Mouse (Mus musculus): ENCODE data around the gene Pif1. TPM values are rescaled to one million over a fixed set of nuclear protein-coding genes. Genes with fewer than 3 reads are reported as not detected.
A peak's percentile ranks its signal among the peaks of the same experiment; 100 is the strongest.

The Pif1 gene
- polyA plus RNA-seq, 1 experiment from 2014 or later, result 10.2 TPM

- Histone ChIP-seq H3K4me2 (ENCODE audit: low read length) (no peak overlapping the region), H3K27ac (ENCODE audit: low read length) (no peak overlapping the region), H3K4me1 (replicated peaks; ENCODE audit: control insufficient read depth, insufficient read depth, low read length) (no peaks in the 10 kb centered on the region), H3K4me3 (replicated peaks; ENCODE audit: low read length) (no peak overlapping the region), H3K36me3 (ENCODE audit: control insufficient read depth, insufficient read depth) (no peaks in the 10 kb centered on the region), H3K27me3 (replicated peaks; ENCODE audit: control insufficient read depth, insufficient read depth, low read length) (no peaks in the 10 kb centered on the region), H3K9me3 (ENCODE audit: control insufficient read depth, low read length) (no peaks in the 10 kb centered on the region), H3K9ac (replicated peaks; ENCODE audit: low read depth, low read length) (no peak overlapping the region)
- 94% methylated on average over 8 of the region's 8 CpGs for WGBS
- ATAC-seq, result no peak
Measured at GRCm38 (mm10) chr9:65556349-65556748, 30.6 kb upstream of the Pif1 start.

- ATAC-seq, result no peak
Measured at GRCm38 (mm10) chr9:65556979-65557378, 30.0 kb upstream of the Pif1 start.

GRCm38 (mm10) chr9:65558806-65559205 is 28.2 kb upstream of the Pif1 start:
- ATAC-seq, result no peak
- no peak overlapping the region for H3K27ac ChIP-seq (ENCODE audit: low read length)

More at GRCm38 (mm10) chr9:65556979-65557378, 30.0 kb upstream of the Pif1 start:
- no peak overlapping the region for H3K27ac ChIP-seq (ENCODE audit: low read length)
- H3K36me3 ChIP-seq (ENCODE audit: control insufficient read depth, insufficient read depth), result no peaks in the 10 kb centered on the region
- H3K4me1 ChIP-seq (replicated peaks; ENCODE audit: control insufficient read depth, insufficient read depth, low read length), result no peaks in the 10 kb centered on the region
- no peak overlapping the region for H3K4me2 ChIP-seq (ENCODE audit: low read length)
- no peaks in the 10 kb centered on the region for H3K27me3 ChIP-seq (replicated peaks; ENCODE audit: control insufficient read depth, insufficient read depth, low read length)
- no peak overlapping the region for H3K4me3 ChIP-seq (replicated peaks; ENCODE audit: low read length)
- H3K9me3 ChIP-seq (ENCODE audit: control insufficient read depth, low read length), result no peaks in the 10 kb centered on the region
- WGBS, result 97% methylated on average over 5 of the region's 5 CpGs
- no peak overlapping the region for H3K9ac ChIP-seq (replicated peaks; ENCODE audit: low read depth, low read length)

GRCm38 (mm10) chr9:65561016-65561415 is 25.9 kb upstream of the Pif1 start:
- Histone ChIP-seq H3K9me3 (ENCODE audit: control insufficient read depth, low read length) (no peaks in the 10 kb centered on the region), H3K36me3 (ENCODE audit: control insufficient read depth, insufficient read depth) (no peaks in the 10 kb centered on the region), H3K9ac (replicated peaks; ENCODE audit: low read depth, low read length) (no peak overlapping the region), H3K4me3 (replicated peaks; ENCODE audit: low read length) (no peak overlapping the region), H3K4me2 (ENCODE audit: low read length) (no peak overlapping the region), H3K27ac (ENCODE audit: low read length) (no peak overlapping the region), H3K4me1 (replicated peaks; ENCODE audit: control insufficient read depth, insufficient read depth, low read length) (no peaks in the 10 kb centered on the region), H3K27me3 (replicated peaks; ENCODE audit: control insufficient read depth, insufficient read depth, low read length) (no peaks in the 10 kb centered on the region)
- ATAC-seq, result peak; percentile 67
- WGBS, result 69% methylated on average over 4 of the region's 4 CpGs

More at GRCm38 (mm10) chr9:65558806-65559205, 28.2 kb upstream of the Pif1 start:
- H3K9ac ChIP-seq (replicated peaks; ENCODE audit: low read depth, low read length), result no peak overlapping the region
- no peak overlapping the region for H3K4me2 ChIP-seq (ENCODE audit: low read length)
- no peaks in the 10 kb centered on the region for H3K27me3 ChIP-seq (replicated peaks; ENCODE audit: control insufficient read depth, insufficient read depth, low read length)
- no peaks in the 10 kb centered on the region for H3K9me3 ChIP-seq (ENCODE audit: control insufficient read depth, low read length)
- H3K4me1 ChIP-seq (replicated peaks; ENCODE audit: control insufficient read depth, insufficient read depth, low read length), result no peaks in the 10 kb centered on the region
- 95% methylated on average over 6 of the region's 6 CpGs for WGBS
- no peak overlapping the region for H3K4me3 ChIP-seq (replicated peaks; ENCODE audit: low read length)
- H3K36me3 ChIP-seq (ENCODE audit: control insufficient read depth, insufficient read depth), result no peaks in the 10 kb centered on the region

GRCm38 (mm10) chr9:65562081-65562506 is 24.9 kb upstream of the Pif1 start:
- ATAC-seq, result no peak
- no peaks in the 10 kb centered on the region for H3K27me3 ChIP-seq (replicated peaks; ENCODE audit: control insufficient read depth, insufficient read depth, low read length)
- H3K9ac ChIP-seq (replicated peaks; ENCODE audit: low read depth, low read length), result no peak overlapping the region
- H3K27ac ChIP-seq (ENCODE audit: low read length), result no peak overlapping the region
- no peak overlapping the region for H3K4me3 ChIP-seq (replicated peaks; ENCODE audit: low read length)
- no peak overlapping the region for H3K4me2 ChIP-seq (ENCODE audit: low read length)
- no peaks in the 10 kb centered on the region for H3K36me3 ChIP-seq (ENCODE audit: control insufficient read depth, insufficient read depth)
- 45% methylated on average over 4 of the region's 4 CpGs for WGBS
- H3K4me1 ChIP-seq (replicated peaks; ENCODE audit: control insufficient read depth, insufficient read depth, low read length), result no peaks in the 10 kb centered on the region
- H3K9me3 ChIP-seq (ENCODE audit: control insufficient read depth, low read length), result no peaks in the 10 kb centered on the region

GRCm38 (mm10) chr9:65563073-65563472 is 23.9 kb upstream of the Pif1 start:
- Histone ChIP-seq H3K27me3 (replicated peaks; ENCODE audit: control insufficient read depth, insufficient read depth, low read length) (no peaks in the 10 kb centered on the region), H3K9me3 (ENCODE audit: control insufficient read depth, low read length) (no peaks in the 10 kb centered on the region), H3K27ac (ENCODE audit: low read length) (no peak overlapping the region), H3K4me3 (replicated peaks; ENCODE audit: low read length) (no peak overlapping the region), H3K9ac (replicated peaks; ENCODE audit: low read depth, low read length) (no peak overlapping the region), H3K4me2 (ENCODE audit: low read length) (no peak overlapping the region), H3K4me1 (replicated peaks; ENCODE audit: control insufficient read depth, insufficient read depth, low read length) (no peaks in the 10 kb centered on the region), H3K36me3 (ENCODE audit: control insufficient read depth, insufficient read depth) (no peaks in the 10 kb centered on the region)
- WGBS, result 94% methylated on average over 5 of the region's 5 CpGs
- no peak for ATAC-seq

GRCm38 (mm10) chr9:65564698-65565097 is 22.3 kb upstream of the Pif1 start:
- H3K4me3 ChIP-seq (replicated peaks; ENCODE audit: low read length), result no peak overlapping the region
- H3K9ac ChIP-seq (replicated peaks; ENCODE audit: low read depth, low read length), result no peak overlapping the region
- H3K27me3 ChIP-seq (replicated peaks; ENCODE audit: control insufficient read depth, insufficient read depth, low read length), result no peaks in the 10 kb centered on the region
- WGBS, result 93% methylated on average over 2 of the region's 2 CpGs
- H3K36me3 ChIP-seq (ENCODE audit: control insufficient read depth, insufficient read depth), result no peaks in the 10 kb centered on the region
- ATAC-seq, result no peak
- H3K9me3 ChIP-seq (ENCODE audit: control insufficient read depth, low read length), result no peaks in the 10 kb centered on the region
- H3K27ac ChIP-seq (ENCODE audit: low read length), result no peak overlapping the region
- no peaks in the 10 kb centered on the region for H3K4me1 ChIP-seq (replicated peaks; ENCODE audit: control insufficient read depth, insufficient read depth, low read length)
- no peak overlapping the region for H3K4me2 ChIP-seq (ENCODE audit: low read length)

GRCm38 (mm10) chr9:65568787-65569186 is 18.2 kb upstream of the Pif1 start:
- H3K4me2 ChIP-seq (ENCODE audit: low read length), result no peak overlapping the region
- H3K9ac ChIP-seq (replicated peaks; ENCODE audit: low read depth, low read length), result no peak overlapping the region
- WGBS, result 95% methylated on average over 6 of the region's 6 CpGs
- ATAC-seq, result no peak
- H3K27ac ChIP-seq (ENCODE audit: low read length), result no peak overlapping the region
- no peaks in the 10 kb centered on the region for H3K27me3 ChIP-seq (replicated peaks; ENCODE audit: control insufficient read depth, insufficient read depth, low read length)
- H3K4me3 ChIP-seq (replicated peaks; ENCODE audit: low read length), result no peak overlapping the region
- no peaks in the 10 kb centered on the region for H3K4me1 ChIP-seq (replicated peaks; ENCODE audit: control insufficient read depth, insufficient read depth, low read length)
- no peaks in the 10 kb centered on the region for H3K36me3 ChIP-seq (ENCODE audit: control insufficient read depth, insufficient read depth)
- H3K9me3 ChIP-seq (ENCODE audit: control insufficient read depth, low read length), result no peaks in the 10 kb centered on the region

GRCm38 (mm10) chr9:65569491-65569971 is 17.4 kb upstream of the Pif1 start:
- Histone ChIP-seq H3K9ac (replicated peaks; ENCODE audit: low read depth, low read length) (no peak overlapping the region), H3K9me3 (ENCODE audit: control insufficient read depth, low read length) (no peaks in the 10 kb centered on the region), H3K4me3 (replicated peaks; ENCODE audit: low read length) (no peak overlapping the region), H3K36me3 (ENCODE audit: control insufficient read depth, insufficient read depth) (no peaks in the 10 kb centered on the region), H3K4me1 (replicated peaks; ENCODE audit: control insufficient read depth, insufficient read depth, low read length) (no peaks in the 10 kb centered on the region), H3K4me2 (ENCODE audit: low read length) (no peak overlapping the region), H3K27me3 (replicated peaks; ENCODE audit: control insufficient read depth, insufficient read depth, low read length) (no peaks in the 10 kb centered on the region), H3K27ac (ENCODE audit: low read length) (no peak overlapping the region)
- WGBS, result 85% methylated on average over 6 of the region's 6 CpGs
- no peak for ATAC-seq

GRCm38 (mm10) chr9:65572837-65573236 is 14.1 kb upstream of the Pif1 start:
- no peak for ATAC-seq

More at GRCm38 (mm10) chr9:65572837-65573236, 14.1 kb upstream of the Pif1 start:
- 65% methylated on average over 6 of the region's 6 CpGs for WGBS
- no peaks in the 10 kb centered on the region for H3K27me3 ChIP-seq (replicated peaks; ENCODE audit: control insufficient read depth, insufficient read depth, low read length)
- no peak overlapping the region for H3K9ac ChIP-seq (replicated peaks; ENCODE audit: low read depth, low read length)
- peaks cover 9% of the 10 kb centered on the region for H3K4me1 ChIP-seq (replicated peaks; ENCODE audit: control insufficient read depth, insufficient read depth, low read length)
- no peak overlapping the region for H3K4me2 ChIP-seq (ENCODE audit: low read length)
- no peak overlapping the region for H3K27ac ChIP-seq (ENCODE audit: low read length)
- H3K36me3 ChIP-seq (ENCODE audit: control insufficient read depth, insufficient read depth), result no peaks in the 10 kb centered on the region
- H3K9me3 ChIP-seq (ENCODE audit: control insufficient read depth, low read length), result no peaks in the 10 kb centered on the region
- H3K4me3 ChIP-seq (replicated peaks; ENCODE audit: low read length), result no peak overlapping the region

Data from forebrain, embryonic 16.5 days (tissue).